Mouse (Mus musculus): ENCODE data around the gene Uqcc1. TPM values are rescaled to one million over a fixed set of nuclear protein-coding genes. Genes with fewer than 3 reads are reported as not detected.
"Not testable (repeated sequence)": the region's sequence is repeated elsewhere in the genome, so short reads cannot be mapped to it uniquely, and the experiment has no call there.

Gene Uqcc1
- polyA plus RNA-seq, 1 experiment from 2014 or later, result 94.3 TPM

DNA sequence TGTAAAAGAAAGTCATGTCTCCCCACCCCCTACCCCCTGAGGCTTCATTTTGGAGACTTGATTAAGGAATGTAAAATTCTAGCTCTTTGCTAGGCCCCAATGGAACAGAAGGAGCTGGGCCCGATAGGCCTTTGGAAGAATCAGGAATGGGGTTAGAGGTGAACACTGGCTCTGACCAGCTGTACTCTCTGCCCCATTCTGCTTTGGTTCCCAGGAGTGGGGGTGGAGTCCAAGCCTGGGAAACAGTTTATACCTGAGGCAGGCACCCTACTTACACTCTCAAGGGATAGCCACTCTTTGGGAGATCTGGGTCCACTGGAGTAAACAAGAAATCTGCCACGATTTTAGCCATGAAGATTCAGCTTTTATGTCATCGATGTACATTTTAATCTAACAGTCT is 10.6 kb upstream of the Uqcc1 start, which contains the start of gene Gm15557:
Gm15557 (plus strand) TSS at position 48 of the 400 bp plus-strand sequence.
- no peak within 1 kb of the TSS for H3K4me3 ChIP-seq (ENCODE audit: low read length)
- H3K9me3 ChIP-seq (ENCODE audit: low read length), result no peaks in the 10 kb centered on the region
- H3K4me2 ChIP-seq (replicated peaks; ENCODE audit: low read depth, low read length), result no peak within 1 kb of the TSS
- no peak within 1 kb of the TSS for H3K27ac ChIP-seq (ENCODE audit: low read length)
- H3K27me3 ChIP-seq (ENCODE audit: insufficient read depth, low read length), result no peaks in the 10 kb centered on the region
- no peaks in the 10 kb centered on the region for H3K36me3 ChIP-seq (ENCODE audit: insufficient read depth, low read length)
- ATAC-seq (ENCODE audit: low FRiP score, low TSS enrichment), result no peak
- H3K9ac ChIP-seq (replicated peaks; ENCODE audit: low read length), result no peak within 1 kb of the TSS
- H3K4me1 ChIP-seq (ENCODE audit: insufficient read depth, low read length), result peaks cover 12% of the 10 kb centered on the region
- WGBS, result 90% methylated on average over 3 of the region's 3 CpGs

DNA sequence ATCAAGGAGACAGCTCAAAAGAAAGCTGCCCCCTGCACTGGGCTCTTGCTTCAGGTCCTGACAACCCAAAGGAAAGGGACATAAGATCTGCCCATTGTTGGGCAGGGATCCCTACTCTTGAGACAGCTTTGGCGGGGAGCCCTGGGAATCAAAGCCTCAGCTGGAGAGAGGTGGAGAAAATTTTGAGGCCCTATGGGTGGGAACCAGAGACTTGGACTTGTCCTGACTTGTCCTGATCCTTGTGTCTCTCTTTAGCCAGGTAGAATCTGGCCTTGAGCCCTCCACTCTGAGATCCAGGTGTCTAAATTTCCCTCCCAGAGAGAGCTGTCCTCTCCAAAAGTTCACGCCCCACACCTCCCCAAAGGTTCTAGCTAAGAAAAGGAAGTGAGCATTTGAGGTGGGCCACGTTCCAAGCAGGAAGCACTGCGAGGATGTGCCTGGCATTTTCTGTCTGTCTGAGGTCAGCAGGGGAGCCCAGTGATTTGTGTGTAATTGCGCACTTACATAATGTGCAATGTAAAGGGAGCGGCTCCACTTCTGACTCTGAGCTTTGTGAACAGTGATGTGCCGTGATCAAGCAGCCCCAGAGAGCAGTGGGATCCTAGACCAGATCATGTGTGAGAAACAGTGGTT is 9.9 kb upstream of the Uqcc1 start:
- no peak overlapping the region for H3K27ac ChIP-seq (ENCODE audit: low read length)
- WGBS, result 70% methylated on average over 7 of the region's 7 CpGs
- peaks cover 12% of the 10 kb centered on the region for H3K4me1 ChIP-seq (ENCODE audit: insufficient read depth, low read length)
- no peak overlapping the region for H3K4me3 ChIP-seq (ENCODE audit: low read length)
- no peak overlapping the region for H3K4me2 ChIP-seq (replicated peaks; ENCODE audit: low read depth, low read length)
- no peaks in the 10 kb centered on the region for H3K36me3 ChIP-seq (ENCODE audit: insufficient read depth, low read length)
- H3K27me3 ChIP-seq (ENCODE audit: insufficient read depth, low read length), result no peaks in the 10 kb centered on the region
- H3K9me3 ChIP-seq (ENCODE audit: low read length), result no peaks in the 10 kb centered on the region
- no peak overlapping the region for H3K9ac ChIP-seq (replicated peaks; ENCODE audit: low read length)
- ATAC-seq (ENCODE audit: low FRiP score, low TSS enrichment), result no peak

DNA sequence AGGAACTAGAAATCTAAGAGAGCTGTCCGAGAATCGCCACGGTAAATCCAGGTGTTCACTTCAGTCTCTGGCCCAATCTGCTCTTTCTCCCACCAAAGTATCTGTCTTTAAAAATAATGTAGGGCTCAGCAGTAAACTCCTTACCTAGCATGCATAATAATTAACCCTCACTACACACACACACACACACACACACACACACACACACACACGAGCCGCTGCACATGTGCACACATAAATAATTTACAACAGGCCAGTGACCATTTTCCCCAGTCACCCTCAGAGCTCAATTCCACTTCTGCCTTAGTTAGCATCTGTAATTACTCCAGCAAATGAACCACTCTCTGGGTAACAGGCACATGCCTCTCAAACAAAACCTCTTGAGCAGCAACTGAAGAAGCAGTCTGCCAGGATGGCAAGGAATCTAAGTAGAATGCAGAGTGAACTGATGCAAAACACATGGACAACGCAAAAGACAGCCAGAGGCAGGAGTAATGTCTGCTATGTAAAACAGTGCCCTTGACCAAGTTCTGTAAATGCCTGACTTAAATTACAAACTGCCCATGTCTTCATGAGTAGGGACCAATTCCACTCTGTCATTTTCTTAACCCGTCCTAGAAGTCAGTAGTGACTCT is 1.3 kb downstream of the Uqcc1 start:
- H3K4me3 ChIP-seq (ENCODE audit: low read length), result peak overlapping the region; percentile 64
- H3K4me1 ChIP-seq (ENCODE audit: insufficient read depth, low read length), result peaks cover 20% of the 10 kb centered on the region
- no peaks in the 10 kb centered on the region for H3K9me3 ChIP-seq (ENCODE audit: low read length)
- H3K27ac ChIP-seq (ENCODE audit: low read length), result peak overlapping the region; percentile 94
- H3K36me3 ChIP-seq (ENCODE audit: insufficient read depth, low read length), result no peaks in the 10 kb centered on the region
- WGBS, result 51% methylated on average over 7 of the region's 7 CpGs
- no peaks in the 10 kb centered on the region for H3K27me3 ChIP-seq (ENCODE audit: insufficient read depth, low read length)
- H3K4me2 ChIP-seq (replicated peaks; ENCODE audit: low read depth, low read length), result peak overlapping the region; percentile 74
- ATAC-seq (ENCODE audit: low FRiP score, low TSS enrichment), result no peak
- peak overlapping the region; percentile 70 for H3K9ac ChIP-seq (replicated peaks; ENCODE audit: low read length)

DNA sequence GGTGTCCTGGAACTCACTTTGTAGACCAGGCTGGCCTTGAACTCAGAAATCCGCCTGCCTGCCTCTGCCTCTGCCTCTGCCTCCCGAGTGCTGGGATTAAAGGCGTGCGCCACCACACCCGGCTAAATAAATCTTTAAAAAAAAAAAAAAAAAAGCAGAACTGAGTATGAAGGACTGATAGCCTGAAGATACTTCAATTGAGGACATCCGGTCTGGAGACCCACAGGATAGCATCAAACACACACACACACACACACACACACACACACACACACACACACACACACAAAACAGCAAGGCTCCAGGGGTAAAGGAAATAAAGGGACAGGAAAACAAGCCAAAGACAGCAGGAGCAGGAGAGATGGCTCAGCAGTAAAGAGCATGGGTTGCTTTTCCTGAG is 4.9 kb downstream of the Uqcc1 start:
- H3K4me2 ChIP-seq (replicated peaks; ENCODE audit: low read depth, low read length); ATAC-seq (ENCODE audit: low FRiP score, low TSS enrichment); H3K4me3 ChIP-seq (ENCODE audit: low read length); H3K27me3 ChIP-seq (ENCODE audit: insufficient read depth, low read length); H3K36me3 ChIP-seq (ENCODE audit: insufficient read depth, low read length); H3K9ac ChIP-seq (replicated peaks; ENCODE audit: low read length); H3K9me3 ChIP-seq (ENCODE audit: low read length); H3K27ac ChIP-seq (ENCODE audit: low read length): not testable (repeated sequence)
- H3K4me1 ChIP-seq (ENCODE audit: insufficient read depth, low read length), result peaks cover 12% of the 10 kb centered on the region
- WGBS, result 93% methylated on average over 6 of the region's 6 CpGs

DNA sequence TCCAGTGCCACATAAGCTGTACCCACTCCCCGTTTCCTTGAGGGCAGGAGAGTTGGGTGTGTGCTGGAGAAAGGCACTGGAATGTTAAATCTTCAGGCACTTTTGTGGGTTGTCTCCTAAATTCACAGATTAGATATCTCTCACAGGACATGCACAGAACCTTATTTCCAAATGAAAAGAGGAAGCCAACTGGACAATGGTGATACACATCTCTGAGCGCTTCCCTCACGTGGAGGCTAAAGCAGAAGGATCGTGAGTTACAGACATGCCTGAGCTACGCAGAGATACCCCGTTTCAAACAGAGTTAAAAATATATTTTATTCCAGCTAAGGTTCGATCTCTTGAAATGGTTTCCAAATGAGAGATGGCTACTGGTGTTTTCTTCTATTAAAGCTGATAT is 7.0 kb downstream of the Uqcc1 start:
- no peak overlapping the region for H3K9ac ChIP-seq (replicated peaks; ENCODE audit: low read length)
- 95% methylated on average over 7 of the region's 7 CpGs for WGBS
- peaks cover under 1% of the 10 kb centered on the region; the same call in 1 of the 2 replicates for H3K4me1 ChIP-seq (ENCODE audit: insufficient read depth, low read length)

DNA sequence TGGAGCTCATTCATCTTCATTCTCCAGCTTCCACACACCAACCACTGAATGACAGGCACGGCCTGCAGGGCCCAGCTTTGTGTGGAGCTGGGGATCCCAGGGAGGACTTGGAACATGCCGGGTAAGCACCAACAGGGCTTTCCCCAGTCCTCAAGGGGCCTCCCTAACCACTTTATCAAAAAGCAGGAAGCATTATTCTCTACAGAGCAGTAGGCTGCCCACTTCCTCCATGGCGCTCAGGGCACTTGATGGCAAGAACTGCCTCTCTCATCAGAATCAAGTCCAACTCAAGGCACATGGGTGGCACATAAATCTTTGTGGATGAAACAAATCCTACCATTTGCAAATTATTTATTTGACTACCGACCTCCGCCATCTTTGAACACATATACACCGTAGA is 15.4 kb downstream of the Uqcc1 start:
- H3K4me1 ChIP-seq (ENCODE audit: insufficient read depth, low read length), result no peaks in the 10 kb centered on the region
- no peak overlapping the region for H3K9ac ChIP-seq (replicated peaks; ENCODE audit: low read length)
- no peaks in the 10 kb centered on the region for H3K9me3 ChIP-seq (ENCODE audit: low read length)
- H3K4me3 ChIP-seq (ENCODE audit: low read length), result no peak overlapping the region
- 90% methylated on average over 6 of the region's 6 CpGs for WGBS
- no peak overlapping the region for H3K27ac ChIP-seq (ENCODE audit: low read length)
- H3K4me2 ChIP-seq (replicated peaks; ENCODE audit: low read depth, low read length), result no peak overlapping the region
- peaks cover 37% of the 10 kb centered on the region for H3K36me3 ChIP-seq (ENCODE audit: insufficient read depth, low read length)
- no peaks in the 10 kb centered on the region for H3K27me3 ChIP-seq (ENCODE audit: insufficient read depth, low read length)
- no peak for ATAC-seq (ENCODE audit: low FRiP score, low TSS enrichment)

More for the DNA sequence above, 7.0 kb downstream of the Uqcc1 start:
- Histone ChIP-seq H3K27ac (ENCODE audit: low read length) (no peak overlapping the region), H3K36me3 (ENCODE audit: insufficient read depth, low read length) (peaks cover 16% of the 10 kb centered on the region), H3K27me3 (ENCODE audit: insufficient read depth, low read length) (no peaks in the 10 kb centered on the region), H3K9me3 (ENCODE audit: low read length) (no peaks in the 10 kb centered on the region), H3K4me2 (replicated peaks; ENCODE audit: low read depth, low read length) (no peak overlapping the region), H3K4me3 (ENCODE audit: low read length) (no peak overlapping the region)
- no peak for ATAC-seq (ENCODE audit: low FRiP score, low TSS enrichment)

DNA sequence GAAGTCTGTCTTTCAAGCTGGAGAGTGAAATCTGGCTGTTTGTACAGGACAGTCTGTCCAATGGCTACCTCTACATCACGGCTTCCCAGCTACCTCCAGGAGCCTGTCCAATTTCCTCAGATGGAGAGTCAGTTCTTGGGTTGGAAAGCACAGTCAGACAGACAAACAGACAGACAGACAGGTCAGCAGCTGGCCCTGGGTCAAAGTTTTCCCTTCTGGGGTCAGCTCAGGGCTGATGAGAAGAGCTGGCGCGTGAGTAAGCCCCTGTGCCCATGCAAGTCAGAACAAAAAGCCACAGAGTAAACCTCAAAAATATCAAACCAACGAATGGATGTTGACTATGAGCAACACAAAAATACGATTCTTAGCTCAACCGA is 26.5 kb downstream of the Uqcc1 start:
- H3K4me3 ChIP-seq (ENCODE audit: low read length), result no peak overlapping the region
- 92% methylated on average over 6 of the region's 6 CpGs for WGBS
- no peak overlapping the region for H3K27ac ChIP-seq (ENCODE audit: low read length)
- no peaks in the 10 kb centered on the region for H3K27me3 ChIP-seq (ENCODE audit: insufficient read depth, low read length)
- H3K4me2 ChIP-seq (replicated peaks; ENCODE audit: low read depth, low read length), result no peak overlapping the region
- H3K9ac ChIP-seq (replicated peaks; ENCODE audit: low read length), result no peak overlapping the region
- no peaks in the 10 kb centered on the region for H3K9me3 ChIP-seq (ENCODE audit: low read length)
- no peak for ATAC-seq (ENCODE audit: low FRiP score, low TSS enrichment)
- no peaks in the 10 kb centered on the region for H3K4me1 ChIP-seq (ENCODE audit: insufficient read depth, low read length)
- peaks cover 15% of the 10 kb centered on the region for H3K36me3 ChIP-seq (ENCODE audit: insufficient read depth, low read length)

DNA sequence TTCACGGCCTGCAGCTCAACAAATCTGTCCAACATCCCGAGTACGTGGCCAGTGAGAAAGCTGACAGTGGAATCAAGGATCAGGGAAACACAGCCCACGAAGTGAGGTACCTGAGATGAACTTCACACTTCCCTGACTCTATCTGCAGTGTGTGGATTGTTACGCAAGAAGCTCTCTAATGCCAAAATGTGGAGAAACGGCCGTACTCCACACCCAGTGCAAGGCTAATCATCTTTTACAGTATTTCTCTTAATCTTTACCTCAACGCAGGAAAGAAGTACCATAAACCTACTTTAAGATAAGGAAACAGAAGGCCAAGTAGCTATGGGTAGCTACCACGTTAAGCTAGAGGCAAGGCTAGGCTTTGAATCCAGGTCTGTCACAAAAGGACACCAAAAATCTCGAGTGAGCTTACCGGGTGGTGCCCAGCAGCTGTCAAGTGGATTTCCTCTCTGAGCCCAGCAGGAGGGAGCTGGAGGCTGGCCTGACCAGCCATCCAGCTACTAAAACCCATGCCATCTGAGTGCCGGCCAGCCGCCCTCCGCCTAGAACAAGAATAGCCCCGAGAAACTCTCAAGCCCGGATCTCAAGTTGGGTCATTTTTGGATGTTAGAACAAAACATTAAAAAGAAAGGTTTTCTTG is 27.0 kb downstream of the Uqcc1 start:
- Histone ChIP-seq H3K9ac (replicated peaks; ENCODE audit: low read length) (no peak overlapping the region), H3K4me3 (ENCODE audit: low read length) (no peak overlapping the region), H3K9me3 (ENCODE audit: low read length) (no peaks in the 10 kb centered on the region), H3K4me2 (replicated peaks; ENCODE audit: low read depth, low read length) (no peak overlapping the region), H3K27me3 (ENCODE audit: insufficient read depth, low read length) (no peaks in the 10 kb centered on the region), H3K36me3 (ENCODE audit: insufficient read depth, low read length) (peaks cover 18% of the 10 kb centered on the region), H3K4me1 (ENCODE audit: insufficient read depth, low read length) (no peaks in the 10 kb centered on the region), H3K27ac (ENCODE audit: low read length) (no peak overlapping the region)
- 77% methylated on average over 16 of the region's 16 CpGs for WGBS
- ATAC-seq (ENCODE audit: low FRiP score, low TSS enrichment), result no peak

DNA sequence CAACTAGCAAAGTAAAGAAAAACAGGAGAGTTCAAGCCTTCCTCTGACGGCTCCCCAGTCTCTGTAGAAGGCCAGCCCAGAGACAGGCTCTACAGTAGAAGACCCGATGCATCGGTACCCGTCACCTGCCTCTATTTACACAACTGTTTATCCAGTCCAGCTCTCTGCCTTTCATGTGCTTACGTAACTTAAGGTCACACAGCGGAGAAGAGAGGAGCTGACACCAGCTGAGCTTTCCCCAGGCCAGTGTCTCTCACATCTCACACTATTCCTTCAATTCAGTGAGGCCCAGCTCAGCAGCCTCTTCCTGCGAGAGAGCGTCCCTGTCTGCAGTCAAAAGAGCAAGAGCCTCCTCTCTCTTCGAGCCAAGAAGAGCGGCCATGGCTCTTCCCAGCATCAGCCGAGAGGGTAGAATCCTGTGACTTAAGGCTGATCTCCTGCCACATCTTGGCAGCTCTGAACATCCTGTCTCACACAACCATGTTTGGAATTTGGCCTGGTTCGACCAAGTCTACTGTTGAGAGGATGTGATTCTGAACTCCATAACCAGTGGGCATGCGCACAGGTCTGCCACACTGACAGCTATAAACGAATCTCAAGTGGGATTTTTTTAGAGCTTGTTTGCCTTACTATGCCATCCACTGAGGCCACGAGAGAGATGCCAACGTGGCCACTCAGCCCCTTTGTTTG is 34.9 kb downstream of the Uqcc1 start:
- no peak for ATAC-seq (ENCODE audit: low FRiP score, low TSS enrichment)
- Histone ChIP-seq H3K4me3 (ENCODE audit: low read length) (no peak overlapping the region), H3K9ac (replicated peaks; ENCODE audit: low read length) (no peak overlapping the region), H3K27me3 (ENCODE audit: insufficient read depth, low read length) (no peaks in the 10 kb centered on the region), H3K36me3 (ENCODE audit: insufficient read depth, low read length) (peaks cover 25% of the 10 kb centered on the region), H3K4me1 (ENCODE audit: insufficient read depth, low read length) (peaks cover 7% of the 10 kb centered on the region; the same call in 1 of the 2 replicates), H3K9me3 (ENCODE audit: low read length) (no peaks in the 10 kb centered on the region), H3K4me2 (replicated peaks; ENCODE audit: low read depth, low read length) (no peak overlapping the region), H3K27ac (ENCODE audit: low read length) (no peak overlapping the region)
- 61% methylated on average over 16 of the region's 16 CpGs for WGBS

Measured in kidney, embryonic 16.5 days (tissue).